In the genomic region with DNA sequence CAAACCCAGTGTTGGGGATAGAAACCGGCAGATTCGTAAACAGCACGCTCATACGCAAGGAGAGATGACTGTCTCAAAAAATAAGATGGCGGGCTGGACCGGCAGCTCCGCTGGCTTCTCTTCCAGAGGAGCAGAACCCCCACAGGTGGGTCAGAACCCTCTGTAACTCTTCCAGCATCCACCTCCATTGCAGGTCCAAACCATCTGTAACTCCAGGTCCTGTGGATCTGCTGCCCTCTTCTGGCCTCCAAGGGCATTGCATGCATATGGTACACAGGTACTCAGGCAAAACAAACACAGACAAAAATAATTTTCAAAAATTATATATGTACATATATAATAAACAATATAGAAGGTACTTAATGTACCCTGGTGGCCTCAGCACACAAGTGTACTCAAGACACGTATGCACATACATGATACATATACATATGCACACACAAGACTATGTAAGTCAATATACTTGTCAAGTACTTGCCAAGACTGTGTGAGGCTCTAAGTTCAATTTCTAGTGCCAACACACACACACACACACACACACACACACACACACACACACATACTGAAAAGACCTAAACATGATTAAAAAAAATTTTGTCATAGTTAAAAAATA, we compare ENCODE assay signal across 9 mouse cellular contexts. TPM values are rescaled to one million over a fixed set of nuclear protein-coding genes. Genes with fewer than 3 reads are reported as not detected.
DNase-seq lines count a peak whose midpoint lies in the region; ATAC-seq and TF ChIP-seq lines count a peak whose summit lies in the region.
"Had no signal": no experiment of that assay in that cellular context is flagged by ENCODE, and none has a peak within 500 bp of the region (broad histone marks: within the 10 kb centered on the region; RNA-seq: fewer than 3 reads in every experiment).

No protein-coding gene starts in this region.

- no peaks in the 10 kb centered on the region for H3K36me3 ChIP-seq in forebrain, embryonic 10.5 days (replicated peaks)
- H3K36me3 ChIP-seq in hindbrain, embryonic 11.5 days (ENCODE audit: control insufficient read depth, insufficient read depth, low read length) = no peaks in the 10 kb centered on the region
- H3K36me3 ChIP-seq: heart, embryonic 13.5 days had no signal

- ATAC-seq in hindbrain, embryonic 11.5 days (ENCODE audit: low FRiP score) = peak; percentile 58
- peak; percentile 82 for ATAC-seq in megakaryocyte, adult 5-6 weeks (ENCODE audit: poor library complexity, severe bottlenecking)

- no peak overlapping the region for H3K4me3 ChIP-seq in bone marrow, adult 2 months (replicated peaks; ENCODE audit: control insufficient read depth, low read depth, low read length)
- H3K4me3 ChIP-seq in forebrain, embryonic 10.5 days = no peak overlapping the region
- no peak overlapping the region for H3K4me3 ChIP-seq in hindbrain, embryonic 11.5 days (ENCODE audit: low read depth, low read length)
- H3K4me3 ChIP-seq: heart, embryonic 13.5 days had no signal

- peak; percentile 94 for TF ChIP-seq CTCF in bone marrow, adult 2 months (IDR thresholded peaks at IDR 0.05; ENCODE audit: control insufficient read depth, insufficient read depth, low read length)

- H3K27me3 ChIP-seq in forebrain, embryonic 10.5 days (ENCODE audit: poor library complexity, severe bottlenecking) = no peaks in the 10 kb centered on the region
- H3K27me3 ChIP-seq in hindbrain, embryonic 11.5 days (ENCODE audit: control insufficient read depth, insufficient read depth, low read length) = no peaks in the 10 kb centered on the region
- H3K27me3 ChIP-seq: heart, embryonic 13.5 days had no signal

- DNase-seq in ES-CJ7 (ENCODE audit: low read depth, low spot score) = peak; percentile 61
- peak; percentile 51 for DNase-seq in forebrain, embryonic 10.5 days (ENCODE audit: extremely low spot score, low spot score)
- DNase-seq in hindbrain, embryonic 11.5 days (ENCODE audit: low spot score) = peak; percentile 63
- peak; percentile 40 for DNase-seq in layer of hippocampus, adult 9-11 months
- DNase-seq in right cerebral cortex, postnatal 4 days = peak; percentile 55
- DNase-seq in urinary bladder, postnatal 4 days (ENCODE audit: low spot score in 2 of 2) = peak; percentile 38 to 77

- TF ChIP-seq POLR2A in bone marrow, adult 2 months (IDR thresholded peaks at IDR 0.05; ENCODE audit: borderline replicate concordance, control insufficient read depth, low read depth, low read length) = no peak

- no peak overlapping the region for H3K9ac ChIP-seq in hindbrain, embryonic 11.5 days (ENCODE audit: low read depth, low read length)
- H3K9ac ChIP-seq: heart, embryonic 13.5 days had no signal

- 78% methylated on average over 8 of the region's 8 CpGs for WGBS in bone marrow, adult 2 months
- 48% methylated on average over 8 of the region's 8 CpGs for WGBS in forebrain, embryonic 10.5 days
- WGBS in hindbrain, embryonic 11.5 days = 61% methylated on average over 8 of the region's 8 CpGs

- H3K9me3 ChIP-seq in forebrain, embryonic 10.5 days = no peaks in the 10 kb centered on the region
- H3K9me3 ChIP-seq in hindbrain, embryonic 11.5 days (ENCODE audit: control insufficient read depth, low read length) = no peaks in the 10 kb centered on the region
- H3K9me3 ChIP-seq: heart, embryonic 13.5 days had no signal

- H3K4me1 ChIP-seq in bone marrow, adult 2 months (ENCODE audit: control insufficient read depth, insufficient read depth, low read length) = peaks cover 1% of the 10 kb centered on the region
- H3K4me1 ChIP-seq in forebrain, embryonic 10.5 days = no peaks in the 10 kb centered on the region
- H3K4me1 ChIP-seq in hindbrain, embryonic 11.5 days (replicated peaks; ENCODE audit: control insufficient read depth, insufficient read depth, low read length) = no peaks in the 10 kb centered on the region
- H3K4me1 ChIP-seq: heart, embryonic 13.5 days had no signal

- H3K27ac ChIP-seq in bone marrow, adult 2 months (ENCODE audit: control insufficient read depth, insufficient read depth, low read depth, low read length, poor library complexity) = no peak overlapping the region
- H3K27ac ChIP-seq in forebrain, embryonic 10.5 days = no peak overlapping the region
- H3K27ac ChIP-seq in hindbrain, embryonic 11.5 days (ENCODE audit: low read depth, low read length) = no peak overlapping the region
- H3K27ac ChIP-seq: heart, embryonic 13.5 days had no signal

- H3K4me2 ChIP-seq in hindbrain, embryonic 11.5 days (replicated peaks; ENCODE audit: low read depth, low read length) = no peak overlapping the region
- H3K4me2 ChIP-seq: heart, embryonic 13.5 days had no signal

RNA-seq across cellular contexts. Expression of a gene that starts 23.0 kb away (rescaled TPM):
- polyA plus RNA-seq in bone marrow, adult 2 months (2011; ENCODE audit: insufficient read depth, insufficient read length, low replicate concordance, missing spikeins) = 27.7 and 112 TPM in 2 replicates
- polyA plus RNA-seq in forebrain, embryonic 10.5 days (2016; fragmentation: Nextera tagmentation; extraction: Ambion mirVana) = 6.0 TPM in 2 replicates
- 11.1 and 11.6 TPM in 2 replicates for polyA plus RNA-seq in hindbrain, embryonic 11.5 days (2014; fragmentation: Nextera tagmentation; extraction: Ambion mirVana)
- total RNA-seq in megakaryocyte, adult 5-6 weeks (2015) = 677 and 692 TPM in 2 replicates
- total RNA-seq in megakaryocyte, adult 5-6 weeks (2017) = 321 and 348 TPM in 2 replicates

RNA-seq across cellular contexts. Expression of a gene that starts 37.6 kb away (rescaled TPM):
- 129 and 177 TPM in 2 replicates for polyA plus RNA-seq in bone marrow, adult 2 months (2011; ENCODE audit: insufficient read depth, insufficient read length, low replicate concordance, missing spikeins)
- polyA plus RNA-seq in forebrain, embryonic 10.5 days (2016; fragmentation: Nextera tagmentation; extraction: Ambion mirVana) = 528 and 553 TPM in 2 replicates
- polyA plus RNA-seq in hindbrain, embryonic 11.5 days (2014; fragmentation: Nextera tagmentation; extraction: Ambion mirVana) = 533 and 557 TPM in 2 replicates
- 322 and 341 TPM in 2 replicates for total RNA-seq in megakaryocyte, adult 5-6 weeks (2015)
- 148 and 202 TPM in 2 replicates for total RNA-seq in megakaryocyte, adult 5-6 weeks (2017)
